Mouse (Mus musculus): ENCODE measurements around the gene Olig3. TPM values are rescaled to one million over a fixed set of nuclear protein-coding genes. Genes with fewer than 3 reads are reported as not detected.

The Olig3 gene
- polyA plus RNA-seq, 1 experiment from 2014 or later = not detected

DNA sequence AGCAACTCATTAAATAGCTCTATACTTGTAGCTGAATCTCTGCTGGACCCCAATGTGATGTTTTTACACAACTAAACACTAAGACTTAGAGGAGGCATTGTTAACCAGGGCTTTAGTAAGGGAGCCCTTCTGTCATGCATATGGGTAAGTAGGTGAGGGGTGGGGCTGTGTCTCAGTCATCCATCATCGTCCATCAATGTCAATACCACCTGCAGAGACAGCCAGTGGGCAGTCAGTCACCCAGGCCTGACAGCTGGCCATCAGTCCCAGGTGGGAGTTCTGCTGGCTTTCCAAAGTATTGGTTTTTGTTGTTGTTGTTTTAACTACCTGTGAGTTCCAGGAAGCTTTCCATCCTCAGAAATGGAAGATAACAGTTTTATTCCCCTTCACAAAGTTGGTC lies 48.1 kb downstream of the Olig3 start:
- H3K9me3 ChIP-seq = no peaks in the 10 kb centered on the region
- WGBS = 16% methylated on average over 1 of the region's 1 CpGs
- no peaks in the 10 kb centered on the region for H3K4me1 ChIP-seq
- H3K9ac ChIP-seq = no peak overlapping the region
- no peaks in the 10 kb centered on the region for H3K36me3 ChIP-seq
- no peak overlapping the region for H3K27ac ChIP-seq
- no peak overlapping the region for H3K4me3 ChIP-seq
- no peak overlapping the region for H3K4me2 ChIP-seq
- no peaks in the 10 kb centered on the region for H3K27me3 ChIP-seq
- no peak for ATAC-seq (ENCODE audit: insufficient number of reproducible peaks, low FRiP score, low TSS enrichment, low read depth)

GRCm38 (mm10) chr10:19405959-19406358 lies 49.6 kb downstream of the Olig3 start:
- H3K4me1 ChIP-seq = no peaks in the 10 kb centered on the region
- H3K9ac ChIP-seq = no peak overlapping the region
- H3K4me3 ChIP-seq = no peak overlapping the region
- no peak for ATAC-seq (ENCODE audit: insufficient number of reproducible peaks, low FRiP score, low TSS enrichment, low read depth)
- no peak overlapping the region for H3K27ac ChIP-seq
- H3K27me3 ChIP-seq = no peaks in the 10 kb centered on the region
- WGBS = 52% methylated on average over 1 of the region's 1 CpGs
- no peaks in the 10 kb centered on the region for H3K36me3 ChIP-seq
- H3K9me3 ChIP-seq = no peaks in the 10 kb centered on the region
- no peak overlapping the region for H3K4me2 ChIP-seq

DNA sequence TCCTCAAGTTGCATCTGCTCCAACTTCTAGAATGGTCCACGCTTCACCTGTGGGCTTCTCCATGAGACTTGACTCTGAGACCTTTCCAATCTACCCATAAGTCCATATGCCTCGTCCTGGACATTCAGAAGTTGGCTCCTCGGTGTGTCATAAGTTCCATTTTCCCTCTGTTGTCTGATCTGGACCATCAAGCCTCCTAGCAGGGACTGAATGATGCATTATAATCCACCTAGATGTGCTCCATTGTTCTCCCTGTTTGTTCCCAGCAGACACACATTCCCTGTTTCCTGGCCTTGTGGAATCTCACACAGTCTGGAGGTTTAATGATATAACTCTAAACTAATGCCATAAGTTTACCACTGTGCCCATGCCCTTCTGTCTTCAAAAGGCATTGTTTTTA lies 50.8 kb downstream of the Olig3 start:
- no peaks in the 10 kb centered on the region for H3K4me1 ChIP-seq
- WGBS = 91% methylated on average over 3 of the region's 3 CpGs
- no peak for ATAC-seq (ENCODE audit: insufficient number of reproducible peaks, low FRiP score, low TSS enrichment, low read depth)
- no peak overlapping the region for H3K9ac ChIP-seq
- no peaks in the 10 kb centered on the region for H3K27me3 ChIP-seq
- no peak overlapping the region for H3K27ac ChIP-seq
- H3K9me3 ChIP-seq = no peaks in the 10 kb centered on the region
- no peak overlapping the region for H3K4me3 ChIP-seq
- H3K4me2 ChIP-seq = no peak overlapping the region
- no peaks in the 10 kb centered on the region for H3K36me3 ChIP-seq

Other genes with a start within 250 kb of the Olig3 start
- gene Ifngr1, start 235.4 kb downstream of the Olig3 start, polyA plus RNA-seq (2015; fragmentation: Nextera tagmentation; extraction: Ambion mirVana) = 54.3 and 55.2 TPM in 2 replicates